Mouse (Mus musculus): ENCODE results near the gene Fam241a. TPM values are rescaled to one million over a fixed set of nuclear protein-coding genes. Genes with fewer than 3 reads are reported as not detected.

Gene Fam241a
- polyA plus RNA-seq, 1 experiment from 2014 or later: 5.4 TPM

DNA sequence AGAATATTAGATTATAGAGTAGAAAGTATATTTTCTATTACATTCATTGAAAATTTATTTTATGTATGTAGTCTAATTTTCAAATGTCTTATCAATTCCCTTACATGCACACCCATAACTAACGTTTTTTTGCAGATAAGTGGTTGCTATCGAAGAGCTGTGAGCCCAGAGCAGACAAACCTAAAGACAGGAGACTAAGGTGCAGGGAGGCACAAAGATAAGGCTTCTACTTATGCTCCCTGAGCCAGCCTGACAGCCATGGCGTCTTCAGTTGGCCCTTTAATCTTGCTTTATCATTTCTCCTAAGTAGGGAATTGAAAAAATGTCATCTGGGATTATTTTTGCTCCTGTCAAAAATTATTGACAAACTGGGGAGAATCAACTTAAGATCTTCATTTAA, 6.6 kb downstream of the Fam241a start:
- Histone ChIP-seq H3K27ac (ENCODE audit: low read depth, low read length) (no peak overlapping the region), H3K4me3 (ENCODE audit: low read length) (no peak overlapping the region), H3K9ac (ENCODE audit: low read depth, low read length) (no peak overlapping the region), H3K4me2 (ENCODE audit: low read length) (no peak overlapping the region), H3K36me3 (ENCODE audit: control insufficient read depth, insufficient read depth, low read length) (no peaks in the 10 kb centered on the region), H3K4me1 (ENCODE audit: control insufficient read depth, insufficient read depth, low read depth, low read length) (no peaks in the 10 kb centered on the region), H3K9me3 (ENCODE audit: control insufficient read depth, low read length) (no peaks in the 10 kb centered on the region), H3K27me3 (replicated peaks; ENCODE audit: control insufficient read depth, insufficient read depth, low read length) (no peaks in the 10 kb centered on the region)
- 83% methylated on average over 3 of the region's 3 CpGs for whole genome bisulfite sequencing
- ATAC-seq: no peak

DNA sequence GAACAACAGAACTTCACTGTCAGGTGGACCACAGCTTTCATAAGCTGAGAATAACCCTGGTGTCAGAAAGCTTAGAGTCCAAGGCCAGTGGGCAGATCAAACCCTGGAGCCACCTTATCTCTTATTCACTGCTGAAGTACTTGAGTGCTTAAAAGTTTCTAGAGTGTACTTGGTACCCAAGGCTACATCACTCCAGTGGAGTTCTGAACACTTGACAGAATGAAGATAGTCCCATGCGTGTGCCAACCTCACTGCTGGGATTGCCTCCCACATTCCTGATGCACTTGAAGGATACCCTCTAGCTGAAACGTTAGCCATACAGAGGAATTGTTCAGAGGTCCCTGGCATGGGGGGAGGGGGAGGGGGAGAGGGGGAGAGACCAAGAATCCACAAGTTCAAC, 14.4 kb downstream of the Fam241a start:
- no peaks in the 10 kb centered on the region for H3K27me3 ChIP-seq (replicated peaks; ENCODE audit: control insufficient read depth, insufficient read depth, low read length)
- H3K27ac ChIP-seq (ENCODE audit: low read depth, low read length): no peak overlapping the region
- H3K4me1 ChIP-seq (ENCODE audit: control insufficient read depth, insufficient read depth, low read depth, low read length): no peaks in the 10 kb centered on the region
- ATAC-seq: no peak
- H3K36me3 ChIP-seq (ENCODE audit: control insufficient read depth, insufficient read depth, low read length): no peaks in the 10 kb centered on the region
- H3K9me3 ChIP-seq (ENCODE audit: control insufficient read depth, low read length): no peaks in the 10 kb centered on the region
- WGBS: 67% methylated on average over 2 of the region's 2 CpGs
- H3K4me2 ChIP-seq (ENCODE audit: low read length): no peak overlapping the region
- no peak overlapping the region for H3K4me3 ChIP-seq (ENCODE audit: low read length)
- H3K9ac ChIP-seq (ENCODE audit: low read depth, low read length): no peak overlapping the region

DNA sequence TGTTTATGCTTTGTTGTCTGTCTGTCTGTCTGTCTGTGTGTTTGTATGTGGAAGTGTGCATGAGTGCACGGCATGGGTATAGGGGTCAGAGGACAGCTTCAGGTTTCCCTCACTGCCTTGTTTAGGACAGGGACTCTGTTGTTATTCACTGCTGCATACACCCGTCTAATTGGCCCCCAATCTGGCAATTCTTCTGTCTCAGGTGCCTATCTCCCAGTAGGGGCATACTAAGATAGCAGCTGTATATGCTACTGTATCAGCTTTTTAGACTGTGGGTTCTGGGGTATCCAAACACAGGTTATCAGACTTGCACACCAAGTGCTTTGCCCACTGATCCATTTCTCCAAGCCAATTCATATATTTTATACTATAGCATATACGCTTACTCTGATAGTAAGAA, 16.2 kb downstream of the Fam241a start:
- no peak overlapping the region for H3K9ac ChIP-seq (ENCODE audit: low read depth, low read length)
- H3K4me3 ChIP-seq (ENCODE audit: low read length): no peak overlapping the region
- ATAC-seq: no peak
- H3K27me3 ChIP-seq (replicated peaks; ENCODE audit: control insufficient read depth, insufficient read depth, low read length): no peaks in the 10 kb centered on the region
- no peaks in the 10 kb centered on the region for H3K4me1 ChIP-seq (ENCODE audit: control insufficient read depth, insufficient read depth, low read depth, low read length)
- H3K4me2 ChIP-seq (ENCODE audit: low read length): no peak overlapping the region
- 82% methylated on average over 3 of the region's 3 CpGs for WGBS
- no peaks in the 10 kb centered on the region for H3K9me3 ChIP-seq (ENCODE audit: control insufficient read depth, low read length)
- no peak overlapping the region for H3K27ac ChIP-seq (ENCODE audit: low read depth, low read length)
- no peaks in the 10 kb centered on the region for H3K36me3 ChIP-seq (ENCODE audit: control insufficient read depth, insufficient read depth, low read length)

DNA sequence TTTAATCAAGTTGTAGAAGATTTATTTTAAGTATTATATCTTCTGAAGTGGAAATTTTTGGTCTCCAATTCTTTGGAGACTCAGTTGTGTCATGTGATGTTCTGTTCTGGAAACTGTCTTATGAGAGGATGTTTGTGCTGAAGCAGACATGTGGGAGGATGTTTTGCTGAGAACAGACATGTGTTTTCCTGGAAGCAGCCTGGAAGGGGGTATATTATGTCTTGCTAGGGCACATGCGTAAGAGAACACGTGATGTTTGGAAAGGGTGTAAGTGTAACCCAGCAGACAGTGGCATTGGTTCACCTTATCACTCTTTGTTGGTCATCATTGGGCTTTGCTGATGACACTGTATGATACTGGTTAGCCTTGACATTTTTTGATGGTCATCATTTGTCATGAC, 20.6 kb downstream of the Fam241a start:
- H3K9ac ChIP-seq (ENCODE audit: low read depth, low read length): no peak overlapping the region
- 87% methylated on average over 2 of the region's 2 CpGs for WGBS
- no peaks in the 10 kb centered on the region for H3K4me1 ChIP-seq (ENCODE audit: control insufficient read depth, insufficient read depth, low read depth, low read length)
- H3K27ac ChIP-seq (ENCODE audit: low read depth, low read length): no peak overlapping the region
- no peak overlapping the region for H3K4me3 ChIP-seq (ENCODE audit: low read length)
- H3K9me3 ChIP-seq (ENCODE audit: control insufficient read depth, low read length): no peaks in the 10 kb centered on the region
- H3K4me2 ChIP-seq (ENCODE audit: low read length): no peak overlapping the region
- no peaks in the 10 kb centered on the region for H3K36me3 ChIP-seq (ENCODE audit: control insufficient read depth, insufficient read depth, low read length)
- no peaks in the 10 kb centered on the region for H3K27me3 ChIP-seq (replicated peaks; ENCODE audit: control insufficient read depth, insufficient read depth, low read length)
- ATAC-seq: no peak

DNA sequence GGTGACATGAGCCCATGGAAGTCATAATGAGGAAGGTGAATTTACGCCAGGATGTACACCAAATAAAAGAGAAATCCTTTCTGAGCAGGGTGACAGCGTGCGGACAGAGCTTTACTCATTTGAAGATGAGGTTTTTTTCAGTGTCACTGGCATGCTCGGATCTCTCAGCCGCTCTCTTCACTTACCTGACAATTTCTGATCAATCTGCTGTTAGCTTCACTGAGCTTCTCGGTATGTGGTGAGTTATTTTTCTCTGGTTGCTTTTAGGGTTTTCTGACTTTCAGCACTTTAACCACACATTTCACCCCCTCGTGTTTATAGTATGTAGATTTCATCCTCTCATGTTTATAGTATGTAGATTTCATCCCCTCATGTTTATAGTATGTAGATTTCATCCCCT, 21.1 kb downstream of the Fam241a start:
- Histone ChIP-seq H3K27ac (ENCODE audit: low read depth, low read length) (no peak overlapping the region), H3K9ac (ENCODE audit: low read depth, low read length) (no peak overlapping the region), H3K4me2 (ENCODE audit: low read length) (no peak overlapping the region), H3K27me3 (replicated peaks; ENCODE audit: control insufficient read depth, insufficient read depth, low read length) (no peaks in the 10 kb centered on the region), H3K9me3 (ENCODE audit: control insufficient read depth, low read length) (no peaks in the 10 kb centered on the region), H3K4me3 (ENCODE audit: low read length) (no peak overlapping the region), H3K4me1 (ENCODE audit: control insufficient read depth, insufficient read depth, low read depth, low read length) (no peaks in the 10 kb centered on the region), H3K36me3 (ENCODE audit: control insufficient read depth, insufficient read depth, low read length) (no peaks in the 10 kb centered on the region)
- no peak for ATAC-seq
- 67% methylated on average over 7 of the region's 7 CpGs for WGBS

DNA sequence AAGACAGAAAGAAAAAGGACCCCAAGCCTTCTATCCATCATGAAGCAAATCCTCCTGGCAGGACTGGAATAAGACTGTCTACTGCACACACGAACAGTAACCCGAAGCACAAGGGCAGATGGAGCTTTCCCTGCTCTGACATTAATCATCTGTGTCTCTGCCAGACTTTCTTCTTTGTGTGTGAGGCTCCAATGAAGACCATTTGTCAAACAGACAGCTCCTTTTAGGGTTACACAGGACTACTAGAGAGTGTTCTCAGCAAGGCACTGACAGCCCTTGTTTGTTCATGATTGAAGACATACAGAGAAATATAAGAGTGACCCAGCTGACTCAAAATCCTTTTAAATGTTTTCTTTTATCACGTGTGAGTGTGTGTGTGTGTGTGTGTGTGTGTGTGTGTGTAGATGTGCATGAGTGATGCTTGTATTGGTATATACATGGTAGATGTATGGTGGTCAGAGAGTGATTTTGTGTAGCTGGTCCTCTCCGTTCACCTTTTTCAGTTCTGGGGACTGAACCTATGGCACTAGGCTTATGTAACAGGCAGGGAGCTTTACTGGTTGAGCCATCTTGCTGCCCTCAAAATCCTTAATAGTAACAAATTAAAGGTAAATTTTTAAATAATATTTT, 21.8 kb downstream of the Fam241a start:
- ATAC-seq: peak; percentile 98
- H3K36me3 ChIP-seq (ENCODE audit: control insufficient read depth, insufficient read depth, low read length): no peaks in the 10 kb centered on the region
- no peaks in the 10 kb centered on the region for H3K27me3 ChIP-seq (replicated peaks; ENCODE audit: control insufficient read depth, insufficient read depth, low read length)
- no peaks in the 10 kb centered on the region for H3K9me3 ChIP-seq (ENCODE audit: control insufficient read depth, low read length)
- H3K4me3 ChIP-seq (ENCODE audit: low read length): no peak overlapping the region
- no peak overlapping the region for H3K9ac ChIP-seq (ENCODE audit: low read depth, low read length)
- H3K27ac ChIP-seq (ENCODE audit: low read depth, low read length): no peak overlapping the region
- H3K4me2 ChIP-seq (ENCODE audit: low read length): no peak overlapping the region
- no peaks in the 10 kb centered on the region for H3K4me1 ChIP-seq (ENCODE audit: control insufficient read depth, insufficient read depth, low read depth, low read length)
- WGBS: 27% methylated on average over 4 of the region's 4 CpGs

DNA sequence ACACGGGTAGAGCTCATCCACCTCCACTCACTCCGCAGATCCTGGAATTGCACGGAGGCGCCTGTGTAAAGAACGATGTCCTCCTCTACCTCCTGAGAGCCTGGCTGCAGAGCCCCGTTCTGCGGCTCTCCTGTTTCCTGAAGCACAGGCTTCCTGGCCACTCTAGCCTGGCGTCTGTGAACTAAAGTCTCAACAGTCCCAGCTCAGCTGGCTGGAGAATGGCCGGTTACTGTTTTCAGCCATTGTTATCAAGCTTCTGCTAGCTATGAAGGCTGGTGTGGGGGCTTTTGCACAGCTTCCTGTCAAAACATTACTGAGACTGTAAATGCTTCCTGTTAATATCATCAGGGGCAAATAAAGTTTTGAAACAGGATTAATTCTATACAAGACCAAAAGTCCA, 24.5 kb downstream of the Fam241a start:
- H3K9ac ChIP-seq (ENCODE audit: low read depth, low read length): no peak overlapping the region
- H3K9me3 ChIP-seq (ENCODE audit: control insufficient read depth, low read length): no peaks in the 10 kb centered on the region
- 83% methylated on average over 9 of the region's 9 CpGs for WGBS
- no peak for ATAC-seq
- no peak overlapping the region for H3K4me2 ChIP-seq (ENCODE audit: low read length)
- H3K4me1 ChIP-seq (ENCODE audit: control insufficient read depth, insufficient read depth, low read depth, low read length): no peaks in the 10 kb centered on the region
- no peaks in the 10 kb centered on the region for H3K27me3 ChIP-seq (replicated peaks; ENCODE audit: control insufficient read depth, insufficient read depth, low read length)
- no peaks in the 10 kb centered on the region for H3K36me3 ChIP-seq (ENCODE audit: control insufficient read depth, insufficient read depth, low read length)
- H3K27ac ChIP-seq (ENCODE audit: low read depth, low read length): no peak overlapping the region
- no peak overlapping the region for H3K4me3 ChIP-seq (ENCODE audit: low read length)

DNA sequence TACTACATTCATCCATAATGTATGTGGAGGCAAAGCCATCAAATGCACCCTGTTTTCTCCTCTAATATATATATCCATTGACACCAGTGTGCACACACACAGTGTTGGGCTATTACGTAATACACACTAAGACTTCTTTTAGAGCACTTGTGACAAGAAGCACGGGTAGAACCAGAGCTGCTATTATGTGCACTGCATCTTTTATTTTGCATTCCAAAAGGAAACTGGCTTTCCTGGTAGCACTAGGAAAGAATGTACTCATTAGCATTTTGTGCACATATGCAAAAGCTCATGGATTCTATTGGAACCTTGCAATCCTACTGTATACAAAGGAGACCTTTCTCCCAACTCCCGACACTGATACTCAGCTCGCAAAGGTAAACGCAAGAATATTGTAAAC, 27.2 kb downstream of the Fam241a start:
- Histone ChIP-seq H3K27me3 (replicated peaks; ENCODE audit: control insufficient read depth, insufficient read depth, low read length) (no peaks in the 10 kb centered on the region), H3K9ac (ENCODE audit: low read depth, low read length) (no peak overlapping the region), H3K4me3 (ENCODE audit: low read length) (no peak overlapping the region), H3K4me2 (ENCODE audit: low read length) (no peak overlapping the region), H3K27ac (ENCODE audit: low read depth, low read length) (no peak overlapping the region), H3K4me1 (ENCODE audit: control insufficient read depth, insufficient read depth, low read depth, low read length) (no peaks in the 10 kb centered on the region), H3K9me3 (ENCODE audit: control insufficient read depth, low read length) (no peaks in the 10 kb centered on the region), H3K36me3 (ENCODE audit: control insufficient read depth, insufficient read depth, low read length) (no peaks in the 10 kb centered on the region)
- 36% methylated on average over 5 of the region's 5 CpGs for WGBS
- ATAC-seq: peak; percentile 69

DNA sequence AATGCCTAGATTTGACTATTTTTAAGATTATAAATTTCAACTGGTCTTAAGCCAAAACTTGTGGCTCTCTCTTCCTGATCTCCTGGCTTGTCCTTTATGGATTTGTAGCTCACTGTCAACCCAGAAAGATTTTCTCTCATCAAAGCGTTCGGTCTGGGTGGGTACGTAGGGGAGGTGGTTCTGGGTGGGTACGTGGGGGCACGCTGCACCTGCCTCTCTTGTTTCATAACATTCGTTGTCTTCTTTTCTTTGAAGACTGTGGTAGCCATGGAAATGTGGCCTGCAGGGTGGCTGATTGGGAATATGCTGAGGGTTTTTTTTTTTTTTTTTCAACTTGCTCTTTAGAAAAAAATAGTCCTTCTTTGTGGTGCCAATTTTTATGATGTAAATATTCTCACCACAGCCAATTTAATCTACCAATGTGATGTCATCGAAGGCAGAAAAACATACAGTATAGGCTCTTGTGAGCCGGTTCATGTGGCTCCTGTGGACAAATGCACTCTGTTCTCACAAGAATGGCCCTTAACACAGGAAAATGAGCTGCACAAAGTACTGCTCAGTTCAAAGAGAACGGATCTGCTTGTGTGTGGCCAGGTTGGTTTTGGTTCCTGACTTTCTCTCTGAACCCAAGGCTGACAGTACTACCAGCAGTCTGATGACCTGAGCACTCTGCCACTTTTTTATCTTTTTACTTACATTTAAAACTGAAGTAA, 27.9 kb downstream of the Fam241a start:
- ATAC-seq: no peak
- no peak overlapping the region for H3K9ac ChIP-seq (ENCODE audit: low read depth, low read length)
- H3K36me3 ChIP-seq (ENCODE audit: control insufficient read depth, insufficient read depth, low read length): no peaks in the 10 kb centered on the region
- no peaks in the 10 kb centered on the region for H3K4me1 ChIP-seq (ENCODE audit: control insufficient read depth, insufficient read depth, low read depth, low read length)
- no peaks in the 10 kb centered on the region for H3K9me3 ChIP-seq (ENCODE audit: control insufficient read depth, low read length)
- no peak overlapping the region for H3K4me2 ChIP-seq (ENCODE audit: low read length)
- no peak overlapping the region for H3K27ac ChIP-seq (ENCODE audit: low read depth, low read length)
- 39% methylated on average over 9 of the region's 9 CpGs for WGBS
- no peaks in the 10 kb centered on the region for H3K27me3 ChIP-seq (replicated peaks; ENCODE audit: control insufficient read depth, insufficient read depth, low read length)
- no peak overlapping the region for H3K4me3 ChIP-seq (ENCODE audit: low read length)
